Mouse (Mus musculus) spleen, postnatal 4 days (tissue): ENCODE measurements around the gene Bglap3.
A peak's percentile ranks its signal among the peaks of the same experiment; 100 is the strongest.

ENCODE experiments used
- DNase-seq, 2 experiments: peaks; one replicate each; pipeline ENCODE4 v3.0.0; 2022; ENCODE audit warnings: low spot score in 2 of 2

Bglap3 gene

GRCm38 (mm10) chr3:88335436-88336053 lies 37.0 kb downstream of the Bglap3 start:
- DNase-seq: no peak

- DNase-seq: no peak
Observed at GRCm38 (mm10) chr3:88334902-88335435, 37.6 kb downstream of the Bglap3 start.

- DNase-seq: no peak
Observed at GRCm38 (mm10) chr3:88334029-88334658, 38.4 kb downstream of the Bglap3 start.

GRCm38 (mm10) chr3:88331282-88331681 lies 41.3 kb downstream of the Bglap3 start:
- DNase-seq: peak; percentile 74 to 87

- no peak for DNase-seq
Observed at GRCm38 (mm10) chr3:88328956-88329355, 43.6 kb downstream of the Bglap3 start.

- DNase-seq: peak; percentile 48 to 71
Observed at GRCm38 (mm10) chr3:88324951-88325405, 47.6 kb downstream of the Bglap3 start, which contains the start of gene Glmp. Glmp (plus strand) TSS chr3:88325023.
